Mouse (Mus musculus) brain, embryonic 18.5 days (tissue): Measurements from ENCODE around the gene Slc39a10.
A peak's percentile ranks its signal among the peaks of the same experiment; 100 is the strongest.

Source experiments
- DNase-seq: peaks from one replicate; pipeline ENCODE4 v3.0.0-alpha.2; 2012; ENCODE audit warnings: low read depth, low spot score

The Slc39a10 gene

DNA sequence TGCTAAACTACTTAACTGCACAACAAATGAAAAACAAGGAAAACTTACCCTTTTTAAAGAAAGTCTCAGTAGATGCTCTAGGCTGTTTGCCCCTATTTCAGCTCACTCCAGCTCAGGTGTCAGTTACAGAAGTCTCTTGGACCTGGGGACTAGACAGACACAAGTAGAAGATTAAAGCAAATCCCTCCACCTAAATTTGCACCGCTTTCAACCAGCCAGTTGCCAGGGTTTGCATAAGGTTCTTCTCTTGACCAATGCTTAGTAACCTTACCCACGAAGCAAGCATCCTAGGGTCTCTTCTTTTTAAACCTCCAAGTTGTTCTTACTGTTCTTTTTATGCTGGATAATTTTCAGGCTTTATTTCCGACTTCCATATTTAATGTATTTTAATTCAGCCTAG, at the start of gene Slc39a10:
Slc39a10 (minus strand) TSS at position 101 of the 400 bp plus-strand sequence.
- DNase-seq, result no peak

DNA sequence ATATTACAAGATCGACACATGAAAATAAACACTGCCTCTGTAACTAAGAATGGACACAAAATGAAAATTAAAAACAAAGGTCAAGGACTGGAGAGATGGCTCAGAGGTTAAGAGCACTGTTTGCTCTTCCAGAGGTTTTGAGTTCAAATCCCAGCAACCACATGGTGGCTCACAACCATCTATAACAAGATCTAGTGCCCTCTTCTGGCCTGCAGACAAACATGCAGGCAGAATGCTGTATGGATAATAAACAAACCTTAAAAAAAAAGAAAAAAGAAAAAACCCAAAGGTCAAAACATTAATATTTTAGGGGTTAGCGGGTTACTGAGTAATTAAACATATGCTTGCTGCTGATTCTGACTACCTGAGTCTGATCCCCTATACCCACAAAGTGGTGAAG, 46.6 kb upstream of the Slc39a10 start:
- DNase-seq, result no peak

DNA sequence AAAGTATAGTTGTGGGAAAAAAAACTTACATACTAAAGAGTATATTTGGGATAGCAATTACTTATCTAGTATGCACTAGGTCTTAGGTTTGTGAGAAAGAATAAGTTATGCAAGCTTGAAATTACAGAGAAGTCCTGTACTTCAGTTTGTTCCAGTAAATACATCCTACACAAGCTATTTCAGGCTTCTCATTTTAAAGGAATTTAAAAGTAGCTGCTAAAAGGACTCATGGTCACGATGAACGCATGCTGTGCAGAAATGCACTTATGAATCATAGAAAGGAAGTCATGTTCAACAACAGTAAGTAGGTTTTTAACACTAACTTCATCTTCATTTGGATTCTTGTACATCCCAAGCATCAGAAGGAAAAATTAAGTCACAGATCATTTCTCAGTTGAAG, 45.0 kb upstream of the Slc39a10 start:
- no peak for DNase-seq

DNA sequence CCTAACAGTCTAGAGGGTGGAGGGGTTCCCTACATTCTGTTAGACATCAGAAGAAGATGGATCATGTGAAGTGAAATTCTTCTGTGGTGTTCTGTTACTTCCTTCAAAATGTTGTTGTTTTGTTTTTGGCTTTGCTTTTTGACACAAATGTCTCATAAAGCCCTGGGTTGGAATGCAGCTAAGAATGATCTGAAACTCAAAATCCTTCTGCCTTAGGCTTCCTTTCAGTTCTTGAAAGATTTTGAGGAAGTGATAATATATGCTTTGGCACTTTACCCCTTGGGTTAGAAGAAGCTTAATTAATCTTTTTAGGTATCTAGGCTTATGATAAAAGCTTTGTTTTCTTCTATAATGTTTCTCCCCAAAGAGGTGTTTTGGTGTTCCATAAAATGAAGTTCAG, 34.5 kb upstream of the Slc39a10 start:
- no peak for DNase-seq

DNA sequence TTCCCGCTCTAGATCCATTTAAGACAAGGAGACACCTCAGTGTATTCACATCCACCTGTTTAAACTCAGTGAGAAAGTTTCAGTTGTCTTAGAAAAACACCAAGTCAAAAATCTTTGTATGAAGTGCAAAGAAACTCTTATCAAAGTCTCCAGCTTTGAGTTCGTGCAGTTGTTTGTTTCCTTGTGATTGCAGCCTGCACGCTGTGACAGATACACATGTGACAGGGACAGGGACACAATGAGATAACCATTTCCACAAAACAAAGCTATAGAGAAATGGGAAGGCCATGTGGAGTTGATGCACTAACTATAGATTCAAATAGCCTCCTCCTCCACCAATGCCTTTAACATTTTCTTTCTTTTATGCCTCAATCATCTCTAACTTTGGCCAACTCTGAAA, 33.6 kb upstream of the Slc39a10 start:
- DNase-seq, result no peak

DNA sequence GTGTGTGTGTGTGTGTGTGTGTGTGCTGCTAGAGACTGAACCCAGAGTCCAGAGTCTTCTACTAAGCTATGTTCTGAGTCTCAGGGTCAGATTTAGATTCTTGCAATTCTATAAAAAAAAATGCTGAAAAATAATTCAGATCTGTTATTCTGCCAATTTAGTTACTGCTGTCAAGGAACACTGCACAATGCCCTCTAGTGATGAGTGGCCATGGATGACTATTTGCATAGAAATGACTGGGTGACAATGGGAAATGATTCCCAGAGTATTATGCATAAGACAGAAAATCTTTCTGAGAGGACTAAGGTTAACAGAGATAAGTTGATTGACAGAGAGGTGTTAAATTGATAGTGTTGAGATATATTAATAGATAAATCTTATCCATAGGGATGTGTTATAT, 32.3 kb upstream of the Slc39a10 start:
- DNase-seq, result no peak

DNA sequence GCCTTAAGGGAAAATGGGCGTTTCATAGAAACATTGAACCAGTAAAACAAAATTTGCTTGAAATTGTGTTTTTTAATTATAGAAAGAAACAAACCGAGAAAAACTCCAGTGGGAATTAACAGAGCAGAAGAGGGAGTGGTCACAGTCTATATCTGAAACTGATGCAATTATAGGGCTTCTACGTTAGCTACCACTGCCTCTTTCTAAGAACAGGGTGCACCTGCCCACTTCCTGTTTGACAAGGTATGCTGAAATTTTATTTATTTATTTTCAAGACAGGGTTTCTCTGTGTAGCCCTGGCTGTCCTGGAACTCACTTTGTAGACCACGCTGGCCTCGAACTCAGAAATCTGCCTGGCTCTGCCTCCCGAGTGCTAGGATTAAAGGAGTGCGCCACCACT, 30.3 kb upstream of the Slc39a10 start:
- DNase-seq, result no peak

DNA sequence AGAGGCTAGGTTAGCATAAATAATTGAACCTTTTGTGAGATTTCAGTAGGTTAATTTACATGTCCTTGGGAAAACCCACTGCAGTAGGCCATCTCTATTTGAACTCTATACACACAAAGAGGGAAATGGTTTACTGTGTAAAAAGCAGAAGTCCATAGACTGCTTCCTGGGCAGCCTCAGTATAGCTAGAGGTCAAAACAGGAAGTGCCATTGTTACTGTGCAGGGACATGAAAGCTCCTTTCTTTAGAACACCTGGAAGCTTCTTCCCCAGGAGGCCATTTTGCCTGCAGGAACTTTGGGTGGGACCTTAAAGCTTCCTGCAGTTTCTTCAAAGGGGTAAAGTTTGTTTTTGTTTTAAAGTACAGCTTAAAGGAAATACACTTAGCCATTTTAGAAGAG, 29.0 kb upstream of the Slc39a10 start:
- DNase-seq, result no peak

DNA sequence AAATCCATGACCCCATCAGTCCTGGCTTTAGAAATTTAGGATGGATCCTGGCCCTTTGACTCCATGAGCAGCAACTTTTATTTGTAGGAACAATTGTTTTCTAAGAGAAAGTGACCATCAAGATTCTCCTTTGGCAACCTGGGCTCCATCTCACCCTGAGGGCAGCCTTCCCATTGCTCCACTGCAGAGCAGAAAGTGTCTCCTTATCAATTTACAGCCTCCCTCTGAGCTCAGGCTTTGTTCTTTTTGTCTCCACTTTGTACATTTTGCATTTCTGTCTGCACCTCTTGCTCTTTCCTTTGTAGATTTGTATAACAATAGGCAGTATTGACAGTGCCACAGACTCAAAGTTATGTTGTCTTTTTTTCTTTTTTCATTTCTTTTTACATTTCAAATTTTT, 23.6 kb upstream of the Slc39a10 start:
- DNase-seq, result no peak

DNA sequence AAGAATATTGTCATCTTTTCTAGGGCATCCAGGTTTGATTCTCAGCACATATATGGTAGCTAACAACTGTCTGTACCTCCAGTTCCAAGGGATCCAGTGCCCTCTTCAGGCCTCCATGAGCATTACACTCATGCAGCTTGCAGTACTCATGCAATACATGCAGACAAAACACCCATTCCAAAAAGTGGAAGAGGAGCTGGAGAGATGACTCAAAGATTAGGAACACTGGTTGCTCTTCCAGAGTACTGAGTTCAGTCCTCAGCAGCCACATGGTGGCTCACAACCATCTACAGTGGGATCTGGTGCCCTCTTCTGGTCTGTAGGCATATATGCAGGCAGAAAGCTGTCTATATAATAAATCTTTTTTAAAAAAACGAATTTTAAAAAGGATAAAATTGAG, 21.7 kb upstream of the Slc39a10 start:
- no peak for DNase-seq

DNA sequence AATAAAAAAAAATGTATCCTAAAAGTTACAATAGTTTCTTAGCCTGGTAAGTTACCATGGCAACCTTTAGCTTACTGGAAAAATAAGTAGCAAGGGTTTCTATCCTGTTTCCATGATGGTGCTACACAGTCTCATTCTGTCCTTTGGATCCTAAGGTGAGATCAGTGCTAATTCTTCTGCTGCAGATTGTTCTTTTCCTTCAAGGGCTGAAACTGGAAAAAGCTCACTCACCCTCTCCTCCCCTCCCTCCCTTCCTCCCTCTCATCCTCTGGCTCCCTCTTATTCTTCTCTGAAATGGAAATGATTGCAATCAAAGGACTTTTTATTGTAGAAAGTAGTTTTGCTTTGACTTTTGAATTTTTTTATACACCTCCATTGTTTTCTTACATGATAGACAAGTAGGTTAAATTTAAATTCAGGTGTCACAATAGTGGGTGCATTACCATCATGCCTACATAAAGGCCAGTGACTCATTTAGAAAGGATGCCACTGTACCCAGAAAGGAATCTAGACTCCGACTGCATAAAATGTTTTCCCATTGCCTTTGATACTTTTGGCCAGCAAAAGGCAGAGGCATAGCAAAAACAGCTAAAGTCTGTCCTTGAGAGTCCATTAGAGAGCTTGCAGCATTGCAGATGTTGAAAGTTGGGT, 20.0 kb upstream of the Slc39a10 start:
- DNase-seq, result no peak

DNA sequence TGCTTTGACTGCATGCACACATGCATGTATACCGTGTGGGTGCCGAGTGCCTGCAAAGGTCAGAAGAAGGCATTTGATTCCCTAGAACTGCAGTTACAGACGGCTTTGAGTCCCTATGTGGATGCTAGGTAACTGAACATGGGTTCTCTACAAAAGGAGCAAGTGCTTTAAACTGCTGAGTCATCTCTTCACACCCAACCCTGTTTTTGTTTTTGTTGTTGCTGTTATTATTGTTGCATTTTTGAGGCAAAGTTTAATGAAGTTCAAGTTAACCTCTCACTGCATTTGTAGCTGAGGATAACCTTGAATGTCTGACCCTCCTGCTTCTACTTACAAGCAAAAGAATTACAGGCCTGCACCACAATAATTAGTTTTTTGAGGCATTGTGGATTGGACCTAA, 17.5 kb upstream of the Slc39a10 start:
- DNase-seq, result no peak

DNA sequence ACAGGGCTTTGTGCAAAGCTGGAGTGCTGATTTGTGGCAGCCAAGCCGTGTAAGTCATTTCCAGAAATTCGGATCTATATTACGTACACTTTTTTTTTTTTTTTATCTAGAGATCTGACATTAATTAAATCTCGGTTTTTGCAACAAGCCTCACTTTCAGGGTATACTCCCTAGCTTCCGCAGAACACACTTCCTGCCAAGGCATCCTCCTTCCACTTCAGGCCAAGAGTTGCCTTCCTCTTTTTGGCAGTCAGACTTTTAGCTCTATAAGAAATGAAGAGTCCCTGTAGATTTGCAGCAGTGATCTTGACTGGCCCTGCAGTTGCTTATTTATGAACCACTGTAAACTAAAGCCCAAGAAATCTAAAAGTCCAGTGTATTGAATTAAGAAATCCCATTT, 13.1 kb upstream of the Slc39a10 start:
- peak; percentile 10 for DNase-seq

DNA sequence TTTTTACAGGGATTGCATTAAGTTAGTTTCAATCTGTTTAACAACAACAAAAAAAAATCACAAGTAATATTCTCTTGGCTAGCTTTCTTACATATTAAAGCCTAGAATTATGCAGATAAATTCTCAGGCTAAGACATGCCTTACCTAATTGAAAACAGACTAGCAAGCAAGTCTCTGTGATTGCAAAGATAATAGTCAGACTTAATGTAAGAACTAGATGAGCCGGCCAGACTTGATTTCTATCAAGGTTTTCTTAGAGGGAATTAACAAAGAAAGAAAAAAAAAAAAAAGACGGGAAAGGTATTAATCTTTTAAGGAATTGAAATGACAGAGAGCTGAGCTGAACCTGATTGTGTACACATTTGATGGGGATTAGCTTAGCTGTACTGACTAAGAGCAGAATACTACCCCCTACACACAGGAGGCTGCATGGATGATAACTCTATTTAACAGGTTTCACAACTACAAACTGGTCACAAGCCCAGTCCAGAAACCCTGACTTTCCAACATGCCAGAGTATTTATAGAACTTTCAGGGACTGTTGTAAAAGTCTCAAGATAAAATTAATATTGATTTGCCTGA, 9.5 kb upstream of the Slc39a10 start:
- DNase-seq, result no peak

DNA sequence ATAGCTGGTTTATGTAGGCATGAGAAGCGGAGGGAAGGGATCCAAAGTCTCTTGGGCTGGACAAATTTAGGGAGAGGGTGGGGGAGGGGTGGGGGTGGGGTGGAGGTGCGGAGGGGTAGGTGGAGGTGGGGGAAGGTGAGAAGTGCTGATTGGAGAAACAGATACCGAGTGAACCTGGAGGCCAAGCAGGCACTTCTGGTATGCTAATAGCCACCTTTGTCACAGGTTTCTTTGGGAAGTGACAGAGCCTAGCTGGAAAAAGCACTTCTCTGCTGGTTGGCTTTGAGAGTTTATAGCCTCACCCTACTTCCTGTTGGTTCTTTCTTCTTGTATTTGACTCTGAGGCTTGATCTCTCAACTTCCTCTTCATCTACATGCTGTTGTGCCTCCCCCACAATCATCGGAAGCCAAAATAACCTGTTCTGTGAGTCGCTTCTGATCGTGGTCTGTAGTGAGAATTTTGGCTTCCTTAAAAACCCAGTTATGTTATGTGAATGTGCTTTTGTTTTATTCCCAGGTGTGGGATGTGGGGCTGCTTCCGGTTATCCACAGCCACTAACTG, 1.7 kb upstream of the Slc39a10 start:
- no peak for DNase-seq

DNA sequence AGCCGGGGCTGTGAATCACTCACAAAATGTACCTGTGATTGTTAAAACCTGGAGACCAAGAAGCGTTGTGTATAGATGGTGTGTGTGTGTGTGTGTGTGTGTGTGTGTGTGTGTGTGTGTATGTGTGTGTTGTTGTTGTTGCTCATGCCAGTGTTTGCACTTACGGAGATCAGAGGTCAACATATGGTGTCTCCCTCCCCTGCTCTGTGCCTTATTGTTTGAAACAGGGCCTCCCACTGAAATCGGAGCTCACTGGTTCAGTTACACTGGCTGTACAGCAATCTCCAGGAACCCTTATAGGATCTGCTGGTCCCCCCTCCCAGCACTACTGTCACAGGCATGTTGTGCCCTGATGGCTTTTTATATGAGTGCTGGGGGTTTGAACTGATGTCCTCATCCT, 3.9 kb downstream of the Slc39a10 start:
- DNase-seq, result no peak

DNA sequence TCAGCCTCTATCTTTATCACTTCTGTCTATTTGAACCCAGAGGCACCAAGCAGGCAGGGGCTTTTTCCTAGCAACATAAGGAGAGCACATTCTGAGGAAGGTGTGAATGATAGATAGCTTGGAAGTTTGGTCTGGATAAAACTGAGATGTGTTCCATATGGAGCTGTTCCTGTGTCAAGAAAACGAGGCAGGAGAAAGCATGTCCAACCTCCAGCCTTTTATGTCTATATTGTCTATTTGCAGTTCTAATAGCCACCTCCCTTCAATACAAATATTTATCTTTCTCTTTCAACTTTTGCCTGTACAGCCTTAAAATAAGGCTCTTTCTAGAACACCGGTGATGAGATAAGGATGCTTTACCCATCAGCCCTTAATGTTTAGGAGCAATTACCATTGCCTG, 4.3 kb downstream of the Slc39a10 start:
- no peak for DNase-seq

DNA sequence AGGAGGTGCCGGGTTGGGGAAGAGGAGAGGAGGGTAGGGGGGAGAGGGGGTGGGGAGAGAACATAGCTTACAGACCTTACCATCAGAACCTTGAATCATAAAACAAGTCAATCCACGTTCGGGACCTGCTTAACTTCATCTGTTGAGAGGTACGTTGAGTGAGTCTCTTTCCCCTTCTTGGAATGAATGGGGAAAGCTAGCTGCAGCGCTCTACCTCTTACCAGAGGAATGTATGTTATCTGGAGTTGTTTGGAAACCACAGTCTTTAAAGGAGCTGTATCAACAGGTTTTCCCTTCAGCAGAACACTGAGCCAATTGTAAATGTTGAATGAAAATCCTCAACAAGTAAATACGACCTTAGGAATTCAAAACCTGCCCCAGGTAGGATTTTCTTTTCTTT, 4.7 kb downstream of the Slc39a10 start:
- DNase-seq, result no peak

DNA sequence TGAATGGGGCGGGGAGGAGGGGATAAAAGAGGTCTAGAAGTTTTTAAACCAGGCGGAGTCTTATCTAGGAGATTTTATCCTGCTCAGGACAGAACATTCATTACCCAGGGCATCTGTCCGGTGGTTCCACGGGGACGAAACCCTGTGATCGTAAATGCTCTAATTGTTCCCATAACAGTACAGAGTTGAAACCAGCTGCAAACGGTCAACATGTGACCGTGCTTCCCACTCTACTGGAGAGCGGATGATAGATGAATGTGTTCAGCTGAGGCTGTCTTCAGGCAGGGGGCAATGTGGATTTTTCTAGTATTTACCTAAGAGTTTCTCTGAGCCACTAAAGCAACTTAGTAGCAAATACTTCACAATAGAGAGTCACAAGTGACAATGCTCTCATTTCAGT, 6.6 kb downstream of the Slc39a10 start:
- no peak for DNase-seq

DNA sequence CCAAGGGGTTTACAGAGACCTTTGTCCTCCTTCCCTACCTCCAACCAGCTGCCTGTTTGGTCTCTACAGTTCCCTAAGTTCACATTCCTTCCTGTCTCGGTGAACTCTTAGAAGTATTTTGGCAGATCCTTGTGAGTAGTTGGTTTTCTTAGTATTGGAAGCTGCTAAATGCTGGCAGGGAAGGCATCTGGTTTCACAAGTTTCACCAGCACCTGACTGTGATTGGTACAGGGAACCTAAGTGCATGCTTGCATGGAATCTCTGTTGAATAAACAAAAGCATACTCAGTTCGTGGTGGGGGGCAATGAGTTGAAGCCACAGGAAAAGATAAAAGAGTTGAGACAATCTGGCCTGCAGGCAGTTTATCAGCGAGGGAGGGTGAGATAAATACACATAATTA, 7.4 kb downstream of the Slc39a10 start:
- no peak for DNase-seq

DNA sequence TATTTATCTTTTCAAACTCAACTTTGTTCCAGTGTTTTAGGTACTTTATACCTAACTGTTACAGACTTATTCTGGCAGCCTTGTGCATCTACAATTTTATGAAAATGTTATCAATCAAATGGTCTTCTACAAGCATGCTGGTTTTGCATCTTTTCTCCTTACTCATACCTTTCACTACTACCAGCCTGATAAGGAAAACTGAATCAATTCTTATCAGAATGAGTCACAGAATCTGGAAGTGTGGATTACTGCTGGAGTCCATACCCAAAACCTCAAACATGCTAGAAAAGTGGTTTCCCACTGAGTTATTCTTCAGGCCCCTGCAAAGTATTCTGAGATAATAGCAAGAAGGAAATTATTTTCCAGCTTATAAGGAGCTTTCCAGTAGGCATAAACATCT, 12.7 kb downstream of the Slc39a10 start:
- no peak for DNase-seq

DNA sequence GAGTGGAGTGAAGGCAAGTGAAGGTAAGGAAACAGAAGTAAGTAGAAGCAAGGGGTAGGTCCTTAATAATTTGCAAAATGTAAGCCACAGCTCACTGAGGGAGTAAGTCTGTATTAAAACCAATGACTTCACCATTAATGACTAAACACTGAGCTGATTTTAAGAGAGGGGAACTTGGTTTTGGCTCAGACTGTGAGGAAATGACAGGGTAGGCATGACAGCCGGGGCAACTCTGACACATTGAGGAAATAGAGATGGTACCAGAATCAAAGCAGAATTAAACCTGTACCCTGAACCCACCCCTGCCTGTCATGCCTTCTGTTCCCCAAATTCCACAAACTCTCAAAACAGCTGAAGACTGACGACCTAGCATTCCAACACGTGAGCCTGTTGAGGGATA, 18.9 kb downstream of the Slc39a10 start:
- no peak for DNase-seq

DNA sequence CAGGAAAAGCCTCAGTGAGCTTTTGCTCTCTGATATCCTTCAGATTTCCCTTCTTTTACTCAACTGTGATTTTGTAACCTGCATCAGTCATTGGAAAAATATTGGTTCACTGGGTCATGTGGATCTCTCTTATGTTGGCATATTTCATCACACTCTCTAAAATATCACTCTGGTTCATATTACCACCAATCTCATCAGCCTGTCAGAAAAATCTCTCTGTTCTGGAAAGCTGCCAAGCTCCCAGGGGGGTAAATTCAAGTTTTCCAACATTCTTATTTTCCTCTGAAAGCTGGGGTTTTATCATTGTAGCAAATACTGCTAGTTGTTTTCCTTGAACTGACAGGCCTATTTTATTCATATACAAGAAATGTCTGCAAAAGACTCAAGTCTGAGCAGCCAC, 22.9 kb downstream of the Slc39a10 start:
- no peak for DNase-seq
